Mouse (Mus musculus) testis, postnatal 14 days (tissue): Measurements from ENCODE around the gene Nfya.

Experiments used
- DNase-seq: peaks from one replicate; pipeline ENCODE4 v3.0.0; 2021; ENCODE audit warnings: low spot score

Gene Nfya

GRCm38 (mm10) chr17:48343065-48343464, 66.6 kb downstream of the Nfya start:
- no peak for DNase-seq

- no peak for DNase-seq
Measured at GRCm38 (mm10) chr17:48341947-48342346, 67.8 kb downstream of the Nfya start.

GRCm38 (mm10) chr17:48340267-48340666, 69.4 kb downstream of the Nfya start:
- DNase-seq, result no peak
